Mouse (Mus musculus) left cerebral cortex, adult 18-20 months (tissue): ENCODE results near the gene Prickle2. TPM values are rescaled to one million over a fixed set of nuclear protein-coding genes. Genes with fewer than 3 reads are reported as not detected.

Experiments used
- DNase-seq, 2 experiments: peaks; one replicate each; pipeline ENCODE4 v3.0.0; 2021 to 2022; ENCODE audit warnings: low spot score in 2 of 2, mixed read lengths in 1 of 2
- total RNA-seq, 2 experiments: library from RNA; stranded (reverse); gene quantifications; 2 replicates each; pipeline ENCODE4 v1.2.3; 2021

Prickle2 gene
- total RNA-seq, 2 experiments from 2014 or later = 162 to 170 TPM

- peak; percentile 80 to 87 for DNase-seq
Measured at GRCm38 (mm10) chr6:92521526-92522075, 184.4 kb downstream of the Prickle2 start.

DNA sequence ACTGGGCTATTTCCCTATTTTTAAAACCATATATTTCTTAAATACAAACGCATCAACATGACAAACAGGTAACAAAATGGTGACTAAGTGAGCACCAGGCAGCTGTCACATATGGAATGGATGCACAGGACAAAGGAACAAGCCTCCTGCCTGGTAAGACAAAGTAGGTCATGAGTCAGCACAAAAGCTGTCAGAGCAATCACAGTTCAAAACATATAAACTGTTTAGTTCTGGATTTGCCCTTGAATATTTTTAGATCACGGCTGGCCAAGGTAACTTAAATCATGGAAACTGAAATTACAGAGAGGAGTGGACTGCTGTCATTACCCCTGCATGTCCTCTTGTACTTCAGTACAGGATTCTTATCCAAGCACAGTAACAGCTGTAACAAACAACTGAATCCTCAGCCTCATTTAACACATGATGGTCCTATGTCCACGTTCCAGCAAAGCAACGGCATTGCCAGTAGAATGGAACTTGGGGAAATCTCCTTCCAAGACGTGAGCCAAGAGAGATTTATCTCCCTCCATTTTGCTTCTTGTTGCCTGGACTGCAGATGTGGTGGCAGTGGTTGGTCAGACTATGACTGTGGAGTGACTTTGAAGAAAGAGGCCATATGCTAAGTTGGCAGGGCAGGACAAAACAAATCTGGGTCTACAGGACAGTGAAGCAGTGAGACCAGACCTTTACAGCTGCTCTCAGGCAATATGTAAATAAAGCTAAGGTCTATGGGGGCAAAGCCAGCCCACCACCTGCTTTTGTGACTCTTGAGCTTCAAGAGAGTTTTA lies 185.7 kb downstream of the Prickle2 start:
- no peak for DNase-seq

DNA sequence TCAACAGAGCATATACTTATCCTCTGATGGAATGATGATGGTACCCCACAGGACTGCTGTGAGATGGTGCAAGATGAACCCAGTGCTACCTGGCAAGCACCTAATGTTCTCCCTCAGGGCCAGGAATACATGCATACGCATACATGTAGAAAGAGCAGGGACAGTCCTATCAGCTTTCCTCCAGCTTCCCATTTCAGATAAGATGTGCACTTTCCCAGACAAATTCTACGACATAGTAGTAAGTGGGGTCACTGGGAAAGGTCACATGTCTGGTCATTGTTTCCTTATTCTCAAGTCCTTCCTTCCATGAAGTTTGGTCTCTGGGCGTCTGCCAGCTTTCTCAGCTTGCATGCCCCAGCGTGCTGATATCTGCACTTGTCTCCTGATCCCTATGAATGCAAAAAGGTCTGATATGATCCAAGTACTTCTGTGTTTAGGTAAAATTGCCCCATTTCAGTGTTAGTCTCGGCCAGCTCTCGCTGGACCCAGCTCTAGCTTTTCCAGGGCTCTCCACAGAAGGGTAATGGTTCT lies 187.5 kb downstream of the Prickle2 start:
- no peak for DNase-seq

DNA sequence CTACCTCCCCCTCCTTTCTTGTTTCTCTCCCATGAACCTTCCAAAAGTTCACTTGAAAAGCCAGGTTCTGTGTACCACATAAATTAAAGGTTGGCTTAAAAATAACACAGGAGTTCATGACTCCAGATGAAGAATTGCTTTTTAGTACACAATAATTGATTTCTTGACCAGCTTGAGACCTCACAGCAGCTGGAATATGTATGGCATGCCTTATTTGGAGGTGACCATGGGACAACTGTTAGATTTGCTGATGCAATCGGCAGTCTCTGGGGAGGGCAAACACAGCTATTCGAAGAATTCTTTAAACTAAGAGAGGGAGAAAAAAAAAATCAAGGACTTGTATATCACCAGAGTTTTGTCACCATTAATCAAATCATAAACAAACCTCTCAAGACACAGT lies 189.0 kb downstream of the Prickle2 start:
- DNase-seq = no peak

DNA sequence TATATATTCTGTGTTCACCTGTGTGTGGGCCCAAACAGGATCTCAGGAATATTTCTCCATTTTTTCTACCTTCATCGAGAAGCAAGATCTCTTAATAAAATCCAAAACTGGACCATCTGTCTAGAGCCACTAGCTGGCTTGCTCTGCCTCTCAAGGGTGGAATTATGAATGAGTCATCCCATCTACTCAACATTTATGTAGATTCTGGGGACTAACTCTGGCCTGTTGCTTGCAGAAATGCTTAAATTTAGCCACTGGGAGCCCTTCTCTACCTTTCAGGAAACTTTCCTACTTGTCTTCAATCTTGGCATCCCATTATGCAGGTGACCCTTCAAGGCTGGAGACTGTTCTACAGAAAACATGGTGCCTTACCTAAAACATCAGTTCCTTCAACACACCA lies 194.0 kb downstream of the Prickle2 start:
- no peak for DNase-seq

DNA sequence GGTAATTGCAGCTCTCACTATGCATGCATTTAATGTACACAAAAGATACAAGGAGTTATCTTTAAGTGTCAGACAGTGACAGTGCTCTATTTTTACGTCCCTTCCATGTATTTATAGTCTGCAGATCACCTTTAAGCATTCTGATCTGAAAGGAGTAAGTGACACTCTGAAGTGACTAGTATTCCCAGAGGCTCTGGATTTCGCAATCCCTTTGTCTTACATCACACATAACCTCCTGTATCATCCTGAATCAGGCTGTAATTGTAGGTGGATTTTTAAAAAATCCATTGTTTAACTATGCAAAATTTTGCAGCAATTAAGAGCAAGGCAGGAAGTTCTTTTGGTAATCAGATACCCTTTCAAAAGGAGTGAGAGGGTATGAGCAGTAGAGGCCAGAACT lies 196.2 kb downstream of the Prickle2 start:
- DNase-seq = no peak

DNA sequence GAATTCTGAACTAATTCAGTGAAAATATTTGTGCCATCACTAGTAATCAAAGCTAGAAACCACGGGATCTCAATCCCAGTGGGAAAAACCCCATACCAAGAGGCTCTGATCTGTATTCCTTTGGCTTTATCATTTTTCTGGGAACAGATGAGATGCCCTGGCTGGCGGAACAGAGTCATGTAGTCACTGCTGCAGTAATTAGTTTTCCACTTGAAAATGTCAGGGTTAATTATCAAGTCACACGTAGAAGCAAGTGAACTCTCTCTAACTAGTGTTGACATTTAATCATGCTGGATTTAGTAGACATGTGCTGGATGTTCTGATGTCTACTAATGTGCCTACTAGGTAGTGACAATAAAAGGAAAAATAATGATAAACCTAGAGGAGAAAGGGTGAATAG lies 199.7 kb downstream of the Prickle2 start:
- DNase-seq = no peak

DNA sequence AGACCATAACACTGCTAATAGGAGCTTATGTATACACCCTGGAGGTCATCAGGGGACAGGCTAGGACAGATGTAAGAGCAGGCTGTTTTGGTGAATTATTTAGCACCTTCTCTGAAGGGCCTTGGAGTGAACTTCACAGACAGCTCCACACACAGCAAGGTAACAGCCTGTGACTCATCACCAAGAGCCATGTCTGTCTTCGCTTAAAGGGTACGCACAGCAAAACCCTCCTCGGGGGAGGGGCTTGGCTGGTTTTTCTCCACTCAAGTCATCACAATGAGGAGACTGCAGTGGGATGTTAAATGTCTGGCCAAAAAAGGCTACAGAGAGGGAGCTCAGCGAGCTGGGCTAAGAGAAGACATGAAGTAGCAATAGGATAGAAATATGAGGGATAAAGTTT lies 206.5 kb downstream of the Prickle2 start:
- DNase-seq = no peak

GRCm38 (mm10) chr6:92498574-92498973 lies 207.4 kb downstream of the Prickle2 start:
- no peak for DNase-seq

GRCm38 (mm10) chr6:92497279-92497678 lies 208.7 kb downstream of the Prickle2 start:
- DNase-seq = no peak

DNA sequence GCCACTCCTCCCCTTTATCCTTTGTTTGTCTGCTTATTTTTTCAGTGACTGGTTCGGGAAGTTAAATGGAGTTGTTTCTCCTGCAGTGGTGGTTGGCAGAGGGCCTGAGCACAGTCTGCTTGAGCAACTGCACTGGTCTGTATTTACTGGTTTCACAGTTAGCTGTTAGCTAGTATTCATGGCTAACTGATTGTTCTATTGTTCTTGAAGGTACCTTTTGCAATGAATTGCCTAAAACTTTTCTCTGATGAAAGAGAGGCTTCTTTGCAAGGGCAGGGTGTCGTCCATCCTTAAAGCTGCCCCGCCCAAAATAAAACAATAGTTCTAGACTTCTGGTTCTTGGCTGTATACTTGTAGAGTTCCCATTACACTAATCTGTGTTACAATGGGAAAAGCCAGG lies 210.5 kb downstream of the Prickle2 start:
- no peak for DNase-seq

GRCm38 (mm10) chr6:92481690-92481956 lies 224.3 kb downstream of the Prickle2 start:
- no peak for DNase-seq

- DNase-seq = peak; percentile 69 to 82
Measured at GRCm38 (mm10) chr6:92480941-92481689, 224.8 kb downstream of the Prickle2 start.

- no peak for DNase-seq
Measured at GRCm38 (mm10) chr6:92478612-92479011, 227.3 kb downstream of the Prickle2 start.

- no peak for DNase-seq
Measured at GRCm38 (mm10) chr6:92477621-92478020, 228.3 kb downstream of the Prickle2 start.

DNA sequence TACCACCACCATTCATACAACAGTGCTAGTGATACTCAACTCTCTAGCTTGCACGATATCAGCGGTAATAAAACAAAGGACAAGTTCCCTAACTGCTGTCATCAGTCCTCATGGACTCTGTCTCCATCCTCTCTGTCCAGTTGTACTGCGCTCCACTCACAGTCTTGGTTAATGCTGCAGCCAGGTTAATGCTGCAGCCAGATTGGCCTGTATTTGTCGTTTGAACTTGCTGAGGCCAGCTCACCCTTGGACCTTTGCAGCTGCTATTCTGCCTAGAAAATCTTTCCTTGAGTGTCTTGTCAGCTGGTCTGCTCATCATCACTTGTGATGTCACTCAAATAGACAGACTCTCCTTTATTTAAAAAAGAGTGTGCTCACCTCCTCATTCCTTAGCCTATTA lies 236.5 kb downstream of the Prickle2 start:
- no peak for DNase-seq

DNA sequence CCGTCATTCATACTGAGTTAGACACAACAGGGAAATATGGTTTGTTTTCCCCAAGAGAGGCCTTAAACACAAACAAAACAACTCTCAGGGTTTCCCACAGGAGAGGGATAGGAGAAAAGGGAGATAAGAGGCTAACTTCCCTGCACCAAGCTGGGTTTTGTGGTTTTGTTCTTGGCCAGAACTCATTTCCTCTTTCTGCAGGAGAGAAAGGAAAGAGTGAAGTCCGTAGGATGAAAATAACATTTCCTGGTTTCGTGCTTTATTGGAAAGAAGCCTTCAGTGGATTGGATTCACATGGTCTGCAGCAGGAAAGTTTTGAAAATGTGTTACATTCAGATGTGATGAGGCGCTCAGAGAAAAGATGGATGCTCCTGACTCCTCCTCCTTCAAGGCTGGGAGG lies 237.1 kb downstream of the Prickle2 start:
- DNase-seq = no peak

DNA sequence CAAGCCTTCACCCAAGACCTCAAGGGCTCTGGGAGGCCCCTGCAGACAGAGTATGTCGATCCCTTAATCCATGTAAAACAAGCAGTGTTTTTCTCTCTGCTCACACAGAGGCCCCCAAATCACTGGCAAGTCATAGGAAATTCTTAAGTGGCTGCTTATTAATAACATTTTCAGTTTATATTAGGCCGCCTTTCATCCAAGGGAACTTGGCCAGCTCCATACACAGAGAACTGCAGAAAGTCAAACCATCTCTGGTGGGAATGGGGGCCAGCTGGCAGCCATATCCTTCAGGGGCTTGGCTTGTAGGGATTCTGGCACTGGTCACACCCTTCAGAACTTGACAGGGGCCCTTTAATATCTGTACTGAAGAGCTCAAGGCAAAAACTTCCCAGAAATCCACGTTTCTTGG lies 237.6 kb downstream of the Prickle2 start:
- no peak for DNase-seq

DNA sequence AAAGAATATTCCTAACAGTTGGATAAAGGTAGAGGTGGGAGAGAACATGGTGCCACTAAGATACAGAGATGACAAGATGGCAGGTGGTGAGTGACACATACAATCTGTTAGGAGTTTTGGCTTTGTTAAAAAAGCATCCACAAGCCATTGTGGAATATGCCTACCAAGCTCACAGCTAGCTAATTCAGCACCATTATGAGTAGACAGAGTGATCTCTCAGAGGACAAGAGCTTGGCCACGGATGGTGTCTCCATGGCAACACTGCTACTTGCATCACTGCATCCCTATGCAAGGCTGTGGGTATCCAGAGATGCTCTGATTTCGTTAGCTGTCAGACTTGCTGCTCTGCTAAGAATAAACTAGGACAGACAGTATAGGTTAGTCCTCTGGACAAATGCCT lies 238.6 kb downstream of the Prickle2 start:
- peak; percentile 64 to 69 for DNase-seq

- DNase-seq = no peak
Measured at GRCm38 (mm10) chr6:92465666-92466065, 240.3 kb downstream of the Prickle2 start.

- no peak for DNase-seq
Measured at GRCm38 (mm10) chr6:92464781-92465337, 241.1 kb downstream of the Prickle2 start.

DNA sequence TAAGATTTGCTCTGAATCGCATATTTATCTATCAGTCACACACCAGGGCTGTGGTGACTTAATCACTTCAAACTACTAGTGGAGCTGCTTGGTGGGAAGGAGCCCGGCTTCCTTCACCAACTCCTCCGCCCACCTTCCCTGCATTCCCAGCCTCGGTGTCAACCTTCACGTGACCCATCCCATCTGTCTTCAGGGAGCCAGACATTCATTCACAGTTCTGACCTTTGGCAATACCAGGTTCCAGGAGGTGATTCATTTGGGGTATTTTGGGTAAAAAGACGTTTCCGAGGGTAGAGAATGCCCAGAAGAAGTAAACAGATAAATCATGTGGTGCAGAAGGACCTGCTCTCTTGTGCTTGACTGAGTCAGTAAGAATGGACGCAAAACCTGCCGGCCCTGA lies 242.2 kb downstream of the Prickle2 start:
- DNase-seq = no peak
